Mouse (Mus musculus) hindbrain, embryonic 11.5 days (tissue): ENCODE data around the gene Chst4. TPM values are rescaled to one million over a fixed set of nuclear protein-coding genes. Genes with fewer than 3 reads are reported as not detected.

Source experiments
- ATAC-seq: fragments of 200-750 bp; cut with Nextera tagmentation; 2 replicates; pipeline ENCODE4 v1.8.0; 2017; ENCODE audit warnings: mild to moderate bottlenecking, moderate TSS enrichment, moderate library complexity; ENCODE audit not compliant: low FRiP score
- DNase-seq: peaks from one replicate; pipeline ENCODE4 v3.0.0-alpha.2; 2015; ENCODE audit warnings: low spot score
- H3K27ac ChIP-seq: fragments of 300-500 bp; sonication (generic); 2 replicates; pipeline ENCODE4 v1.5.1; 2014; ENCODE audit warnings: mild to moderate bottlenecking, low read depth, low read length
- H3K27me3 ChIP-seq: fragments of 300-500 bp; sonication (generic); 2 replicates; pipeline ENCODE4 v1.6.1; 2014; ENCODE audit warnings: mild to moderate bottlenecking, low read length, moderate library complexity, mixed read lengths; ENCODE audit not compliant: control insufficient read depth, insufficient read depth
- H3K36me3 ChIP-seq: fragments of 300-500 bp; sonication (generic); 2 replicates; pipeline ENCODE4 v1.6.1; 2014; ENCODE audit warnings: mild to moderate bottlenecking, low read length, moderate library complexity, mixed read lengths; ENCODE audit not compliant: control insufficient read depth, insufficient read depth
- H3K4me1 ChIP-seq: fragments of 300-500 bp; sonication (generic); replicated peaks from 2 replicates; pipeline ENCODE4 v1.6.1; 2014; ENCODE audit warnings: low read length, mixed read lengths; ENCODE audit not compliant: control insufficient read depth, insufficient read depth
- H3K4me2 ChIP-seq: fragments of 300-500 bp; sonication (generic); replicated peaks from 2 replicates; pipeline ENCODE4 v1.6.1; 2014; ENCODE audit warnings: mild to moderate bottlenecking, low read depth, low read length
- H3K4me3 ChIP-seq: fragments of 300-500 bp; sonication (generic); 2 replicates; pipeline ENCODE4 v1.5.1; 2014; ENCODE audit warnings: low read depth, low read length
- H3K9ac ChIP-seq: fragments of 300-500 bp; sonication (generic); 2 replicates; pipeline ENCODE4 v1.6.1; 2014; ENCODE audit warnings: low read depth, low read length
- H3K9me3 ChIP-seq: fragments of 300-500 bp; sonication (generic); 2 replicates; pipeline ENCODE4 v1.6.1; 2016; ENCODE audit warnings: low read length; ENCODE audit not compliant: control insufficient read depth
- whole genome bisulfite sequencing: fragments of 180-500 bp; shearing (Covaris S2); extraction: QIAGEN DNeasy Blood & Tissue Kit; methylation state at CpG from one replicate; pipeline ENCODE4 v1.1.7; 2014; 5-methylcytosine and 5-hydroxymethylcytosine counted together
- polyA plus RNA-seq: library from polyadenylated mRNA; unstranded; fragments of >200 nt; fragmentation: Nextera tagmentation; extraction: Ambion mirVana; gene quantifications from 2 replicates; pipeline ENCODE4 v1.2.1, GENCODE M21; 2014

Gene Chst4
- polyA plus RNA-seq = 0.14 TPM in 1 of 2 replicates, not detected in the other

- Histone ChIP-seq H3K27me3 (no peaks in the 10 kb centered on the region), H3K4me2 (no peak within 1 kb of the TSS), H3K9me3 (no peaks in the 10 kb centered on the region), H3K4me1 (no peaks in the 10 kb centered on the region), H3K36me3 (no peaks in the 10 kb centered on the region), H3K27ac (no peak within 1 kb of the TSS), H3K4me3 (no peak within 1 kb of the TSS), H3K9ac (no peak within 1 kb of the TSS)
- no peak for ATAC-seq
- no peak for DNase-seq
- 88% methylated on average over 5 of the region's 5 CpGs for WGBS
Measured at GRCm38 (mm10) chr8:110039659-110040058, at the start of gene Chst4. Chst4 (minus strand) TSS chr8:110039740.

- no peak overlapping the region for H3K4me3 ChIP-seq
- WGBS = 84% methylated on average over 11 of the region's 11 CpGs
- H3K9me3 ChIP-seq = no peaks in the 10 kb centered on the region
- ATAC-seq = no peak
- no peaks in the 10 kb centered on the region for H3K4me1 ChIP-seq
- DNase-seq = no peak
- H3K9ac ChIP-seq = no peak overlapping the region
- H3K27ac ChIP-seq = no peak overlapping the region
- peaks cover 2% of the 10 kb centered on the region; the same call in 1 of the 2 replicates for H3K36me3 ChIP-seq
- no peaks in the 10 kb centered on the region for H3K27me3 ChIP-seq
- H3K4me2 ChIP-seq = no peak overlapping the region
Measured at GRCm38 (mm10) chr8:110082416-110083105, 43.0 kb upstream of the Chst4 start.

- ATAC-seq (peak; percentile 93), DNase-seq (peak; percentile 78)
- Histone ChIP-seq H3K4me2 (peak within 1 kb of the TSS; percentile 93), H3K9me3 (no peaks in the 10 kb centered on the region), H3K4me1 (no peaks in the 10 kb centered on the region), H3K27me3 (no peaks in the 10 kb centered on the region), H3K27ac (no peak within 1 kb of the TSS), H3K4me3 (peak within 1 kb of the TSS; percentile 71), H3K9ac (peak within 1 kb of the TSS; percentile 73), H3K36me3 (no peaks in the 10 kb centered on the region; the same call in 1 of the 2 replicates)
- 8% methylated on average over 54 of the region's 54 CpGs for WGBS
Measured at GRCm38 (mm10) chr8:110079282-110080221, 40.0 kb upstream of the Chst4 start, which contains the start of gene Zfp612. Zfp612 (plus strand) TSS chr8:110079746.

- WGBS = 88% methylated on average over 8 of the region's 8 CpGs
- ATAC-seq = no peak
Measured at GRCm38 (mm10) chr8:110074496-110074895, 35.0 kb upstream of the Chst4 start.

GRCm38 (mm10) chr8:110071600-110071999, 32.1 kb upstream of the Chst4 start:
- no peak overlapping the region for H3K27ac ChIP-seq
- no peak overlapping the region for H3K4me2 ChIP-seq
- WGBS = 12% methylated on average over 9 of the region's 9 CpGs
- H3K9me3 ChIP-seq = no peaks in the 10 kb centered on the region
- H3K4me3 ChIP-seq = no peak overlapping the region
- DNase-seq = peak; percentile 89
- no peaks in the 10 kb centered on the region for H3K4me1 ChIP-seq
- no peak for ATAC-seq
- no peaks in the 10 kb centered on the region for H3K27me3 ChIP-seq
- no peaks in the 10 kb centered on the region for H3K36me3 ChIP-seq
- H3K9ac ChIP-seq = no peak overlapping the region

More at GRCm38 (mm10) chr8:110074496-110074895, 35.0 kb upstream of the Chst4 start:
- no peak for DNase-seq
- no peak overlapping the region for H3K4me2 ChIP-seq
- no peaks in the 10 kb centered on the region for H3K27me3 ChIP-seq
- no peaks in the 10 kb centered on the region for H3K4me1 ChIP-seq
- H3K27ac ChIP-seq = no peak overlapping the region
- H3K36me3 ChIP-seq = no peaks in the 10 kb centered on the region
- H3K4me3 ChIP-seq = no peak overlapping the region
- no peak overlapping the region for H3K9ac ChIP-seq
- H3K9me3 ChIP-seq = no peaks in the 10 kb centered on the region

GRCm38 (mm10) chr8:110069706-110070105, 30.2 kb upstream of the Chst4 start:
- no peak for ATAC-seq
- no peaks in the 10 kb centered on the region for H3K27me3 ChIP-seq
- no peak for DNase-seq
- no peak overlapping the region for H3K9ac ChIP-seq
- no peak overlapping the region for H3K27ac ChIP-seq
- H3K4me2 ChIP-seq = no peak overlapping the region
- H3K4me3 ChIP-seq = no peak overlapping the region
- H3K9me3 ChIP-seq = no peaks in the 10 kb centered on the region
- no peaks in the 10 kb centered on the region for H3K4me1 ChIP-seq
- H3K36me3 ChIP-seq = no peaks in the 10 kb centered on the region
- WGBS = 89% methylated on average over 4 of the region's 4 CpGs

- Histone ChIP-seq H3K9ac (no peak overlapping the region), H3K27me3 (no peaks in the 10 kb centered on the region), H3K4me3 (no peak overlapping the region), H3K36me3 (no peaks in the 10 kb centered on the region), H3K4me1 (no peaks in the 10 kb centered on the region), H3K9me3 (no peaks in the 10 kb centered on the region), H3K27ac (no peak overlapping the region), H3K4me2 (no peak overlapping the region)
- WGBS = 95% methylated on average over 4 of the region's 4 CpGs
- DNase-seq = no peak
- no peak for ATAC-seq
Measured at GRCm38 (mm10) chr8:110065676-110066075, 26.1 kb upstream of the Chst4 start.

- Histone ChIP-seq H3K9ac (no peak overlapping the region), H3K4me2 (no peak overlapping the region), H3K27ac (no peak overlapping the region), H3K36me3 (no peaks in the 10 kb centered on the region), H3K9me3 (no peaks in the 10 kb centered on the region), H3K4me1 (no peaks in the 10 kb centered on the region), H3K27me3 (no peaks in the 10 kb centered on the region), H3K4me3 (no peak overlapping the region)
- ATAC-seq (no peak), DNase-seq (no peak)
- WGBS = 94% methylated on average over 18 of the region's 18 CpGs
Measured at GRCm38 (mm10) chr8:110064606-110065365, 25.2 kb upstream of the Chst4 start.
